Mouse (Mus musculus): ENCODE data around the gene Dchs2. TPM values are rescaled to one million over a fixed set of nuclear protein-coding genes. Genes with fewer than 3 reads are reported as not detected.

The Dchs2 gene
- total and polyA plus RNA-seq, 2 experiments from 2014 or later = 0.04 to 0.19 TPM

DNA sequence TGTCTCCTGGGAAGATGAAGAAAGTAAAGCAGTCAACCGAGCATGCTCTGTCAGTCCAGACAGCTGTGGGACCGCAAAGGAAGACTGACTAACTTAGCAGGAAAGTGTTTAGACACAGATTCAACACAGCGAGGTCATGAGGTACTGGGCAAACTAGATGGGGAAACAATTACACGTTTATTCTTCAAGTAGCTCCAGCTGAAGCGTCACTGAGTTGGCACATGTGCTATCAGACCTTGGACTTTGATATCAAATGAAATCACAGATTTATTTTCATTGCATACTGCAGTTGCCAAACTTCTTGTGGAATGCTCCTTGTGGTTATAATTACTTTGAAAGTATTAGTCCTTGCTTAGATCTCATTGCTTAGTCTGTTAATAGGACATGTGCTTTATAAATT, 67.2 kb downstream of the Dchs2 start:
- H3K9ac ChIP-seq (replicated peaks; ENCODE audit: low read depth, low read length) = no peak overlapping the region
- H3K4me1 ChIP-seq (ENCODE audit: control insufficient read depth, insufficient read depth) = no peaks in the 10 kb centered on the region
- H3K27ac ChIP-seq (ENCODE audit: low read depth) = no peak overlapping the region
- H3K4me3 ChIP-seq (ENCODE audit: low read depth, low read length) = no peak overlapping the region
- H3K36me3 ChIP-seq (replicated peaks; ENCODE audit: control insufficient read depth, insufficient read depth, low read length) = no peaks in the 10 kb centered on the region
- TF ChIP-seq EP300 (IDR thresholded peaks at IDR 0.05; ENCODE audit: low read depth) = no peak
- TF ChIP-seq CTCF (IDR thresholded peaks at IDR 0.05; ENCODE audit: low read depth) = no peak
- WGBS = 46% methylated on average over 5 of the region's 5 CpGs
- H3K27me3 ChIP-seq (ENCODE audit: control insufficient read depth, insufficient read depth, low read length) = no peaks in the 10 kb centered on the region
- DNase-seq (ENCODE audit: low spot score) (no peak), ATAC-seq (ENCODE audit: insufficient read depth, low read depth) (no peak)
- no peak overlapping the region for H3K4me2 ChIP-seq (ENCODE audit: low read depth, low read length)
- H3K9me3 ChIP-seq (replicated peaks; ENCODE audit: control insufficient read depth, low read length) = no peaks in the 10 kb centered on the region

- H3K4me3 ChIP-seq (ENCODE audit: low read depth, low read length) = no peak overlapping the region
- ATAC-seq (ENCODE audit: insufficient read depth, low read depth) (no peak), DNase-seq (ENCODE audit: low spot score) (no peak)
- H3K27me3 ChIP-seq (ENCODE audit: control insufficient read depth, insufficient read depth, low read length) = no peaks in the 10 kb centered on the region
- WGBS = 66% methylated on average over 4 of the region's 4 CpGs
- H3K4me2 ChIP-seq (ENCODE audit: low read depth, low read length) = no peak overlapping the region
- H3K4me1 ChIP-seq (ENCODE audit: control insufficient read depth, insufficient read depth) = peaks cover 6% of the 10 kb centered on the region; the same call in 1 of the 2 replicates
- no peaks in the 10 kb centered on the region for H3K36me3 ChIP-seq (replicated peaks; ENCODE audit: control insufficient read depth, insufficient read depth, low read length)
- H3K9ac ChIP-seq (replicated peaks; ENCODE audit: low read depth, low read length) = no peak overlapping the region
- H3K27ac ChIP-seq (ENCODE audit: low read depth) = no peak overlapping the region
- H3K9me3 ChIP-seq (replicated peaks; ENCODE audit: control insufficient read depth, low read length) = no peaks in the 10 kb centered on the region
- TF ChIP-seq EP300 (IDR thresholded peaks at IDR 0.05; ENCODE audit: low read depth) (no peak), CTCF (IDR thresholded peaks at IDR 0.05; ENCODE audit: low read depth) (no peak)
These were observed 73.7 kb downstream of the Dchs2 start for GRCm38 (mm10) chr3:83201286-83201980.

GRCm38 (mm10) chr3:83205073-83205668, 77.4 kb downstream of the Dchs2 start:
- no peak overlapping the region for H3K27ac ChIP-seq (ENCODE audit: low read depth)
- no peaks in the 10 kb centered on the region for H3K36me3 ChIP-seq (replicated peaks; ENCODE audit: control insufficient read depth, insufficient read depth, low read length)
- no peak for ATAC-seq (ENCODE audit: insufficient read depth, low read depth)
- TF ChIP-seq CTCF (IDR thresholded peaks at IDR 0.05; ENCODE audit: low read depth) (no peak), EP300 (IDR thresholded peaks at IDR 0.05; ENCODE audit: low read depth) (no peak)
- H3K4me2 ChIP-seq (ENCODE audit: low read depth, low read length) = no peak overlapping the region
- no peak overlapping the region for H3K4me3 ChIP-seq (ENCODE audit: low read depth, low read length)
- H3K9ac ChIP-seq (replicated peaks; ENCODE audit: low read depth, low read length) = no peak overlapping the region
- no peaks in the 10 kb centered on the region for H3K9me3 ChIP-seq (replicated peaks; ENCODE audit: control insufficient read depth, low read length)
- no peaks in the 10 kb centered on the region for H3K27me3 ChIP-seq (ENCODE audit: control insufficient read depth, insufficient read depth, low read length)
- WGBS = 13% methylated on average over 8 of the region's 8 CpGs
- no peak for DNase-seq (ENCODE audit: low spot score)
- peaks cover 16% of the 10 kb centered on the region; the same call in 1 of the 2 replicates for H3K4me1 ChIP-seq (ENCODE audit: control insufficient read depth, insufficient read depth)

DNA sequence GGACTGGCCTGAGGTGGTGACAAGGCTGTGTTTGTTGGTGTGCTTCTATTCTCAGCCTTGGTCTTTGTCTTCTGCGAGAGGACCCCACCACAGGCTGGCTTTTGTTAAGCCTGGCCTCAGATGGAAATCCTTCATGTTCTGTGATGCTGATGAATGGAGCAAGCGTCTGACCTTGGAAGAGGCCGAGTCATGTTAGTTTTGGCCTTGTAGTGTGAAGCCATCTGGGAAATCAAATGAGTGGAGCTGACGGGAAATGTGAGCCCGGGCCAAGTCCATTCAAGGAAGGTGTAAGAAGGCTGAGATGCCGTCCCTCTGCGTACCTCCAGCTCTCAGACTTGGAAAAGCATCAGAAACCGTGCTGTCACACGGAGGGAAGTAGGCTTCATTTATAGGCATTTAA, 81.9 kb downstream of the Dchs2 start:
- ATAC-seq (ENCODE audit: insufficient read depth, low read depth) = peak; percentile 69
- Histone ChIP-seq H3K4me2 (ENCODE audit: low read depth, low read length) (no peak overlapping the region), H3K4me3 (ENCODE audit: low read depth, low read length) (no peak overlapping the region), H3K9me3 (replicated peaks; ENCODE audit: control insufficient read depth, low read length) (no peaks in the 10 kb centered on the region), H3K27me3 (ENCODE audit: control insufficient read depth, insufficient read depth, low read length) (no peaks in the 10 kb centered on the region), H3K27ac (ENCODE audit: low read depth) (no peak overlapping the region), H3K9ac (replicated peaks; ENCODE audit: low read depth, low read length) (no peak overlapping the region), H3K4me1 (ENCODE audit: control insufficient read depth, insufficient read depth) (peaks cover 17% of the 10 kb centered on the region; the same call in 1 of the 2 replicates), H3K36me3 (replicated peaks; ENCODE audit: control insufficient read depth, insufficient read depth, low read length) (no peaks in the 10 kb centered on the region)
- WGBS = 37% methylated on average over 9 of the region's 9 CpGs
- TF ChIP-seq EP300 (IDR thresholded peaks at IDR 0.05; ENCODE audit: low read depth) = no peak
- no peak for TF ChIP-seq CTCF (IDR thresholded peaks at IDR 0.05; ENCODE audit: low read depth)
- peak; percentile 28 for DNase-seq (ENCODE audit: low spot score)

DNA sequence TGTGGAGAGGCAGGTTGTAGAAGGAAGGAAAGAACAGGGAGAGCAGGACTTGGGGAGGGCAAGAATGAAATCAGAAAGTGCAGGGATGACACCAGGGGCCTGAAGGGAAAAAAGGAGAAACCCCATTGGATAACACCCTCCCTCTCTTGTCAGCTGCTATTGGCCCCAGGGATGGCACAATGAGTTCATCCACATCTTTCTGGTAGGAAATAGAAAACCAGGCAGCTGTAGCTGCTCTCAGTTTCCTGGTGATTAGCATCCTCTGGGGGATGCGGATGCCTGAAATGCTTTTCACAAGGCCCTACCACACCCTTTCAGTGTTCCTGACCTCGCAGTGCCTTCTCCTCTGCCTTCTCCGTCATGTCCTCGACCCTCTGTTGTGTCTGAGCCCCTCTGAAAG, 82.5 kb downstream of the Dchs2 start:
- Histone ChIP-seq H3K27ac (ENCODE audit: low read depth) (no peak overlapping the region), H3K9me3 (replicated peaks; ENCODE audit: control insufficient read depth, low read length) (no peaks in the 10 kb centered on the region), H3K9ac (replicated peaks; ENCODE audit: low read depth, low read length) (no peak overlapping the region), H3K36me3 (replicated peaks; ENCODE audit: control insufficient read depth, insufficient read depth, low read length) (no peaks in the 10 kb centered on the region), H3K4me3 (ENCODE audit: low read depth, low read length) (no peak overlapping the region), H3K27me3 (ENCODE audit: control insufficient read depth, insufficient read depth, low read length) (no peaks in the 10 kb centered on the region), H3K4me2 (ENCODE audit: low read depth, low read length) (no peak overlapping the region), H3K4me1 (ENCODE audit: control insufficient read depth, insufficient read depth) (peaks cover 14% of the 10 kb centered on the region; the same call in 1 of the 2 replicates)
- ATAC-seq (ENCODE audit: insufficient read depth, low read depth) (peak; percentile 40; the same call in 1 of the 2 replicates), DNase-seq (ENCODE audit: low spot score) (peak; percentile 30)
- TF ChIP-seq CTCF (IDR thresholded peaks at IDR 0.05; ENCODE audit: low read depth) = no peak
- no peak for TF ChIP-seq EP300 (IDR thresholded peaks at IDR 0.05; ENCODE audit: low read depth)
- WGBS = 56% methylated on average over 4 of the region's 4 CpGs

Measured in heart, postnatal 0 days (tissue).